Mouse (Mus musculus): Measurements from ENCODE around the gene Wdr4.
A peak's percentile ranks its signal among the peaks of the same experiment; 100 is the strongest.
"Not testable (repeated sequence)": the region's sequence is repeated elsewhere in the genome, so short reads cannot be mapped to it uniquely, and the experiment has no call there.

Gene Wdr4

GRCm38 (mm10) chr17:31535871-31536629 is 16.3 kb upstream of the Wdr4 start:
- no peak for DNase-seq (ENCODE audit: low spot score)

- no peak for DNase-seq (ENCODE audit: low spot score)
Measured at GRCm38 (mm10) chr17:31535358-31535757, 15.6 kb upstream of the Wdr4 start.

GRCm38 (mm10) chr17:31532331-31532730 is 12.6 kb upstream of the Wdr4 start:
- not testable (repeated sequence) for DNase-seq (ENCODE audit: low spot score)

GRCm38 (mm10) chr17:31531441-31532158 is 11.8 kb upstream of the Wdr4 start:
- DNase-seq (ENCODE audit: low spot score): no peak

- DNase-seq (ENCODE audit: low spot score): no peak
Measured at GRCm38 (mm10) chr17:31529314-31529713, 9.5 kb upstream of the Wdr4 start.

- no peak for DNase-seq (ENCODE audit: low spot score)
Measured at GRCm38 (mm10) chr17:31525816-31526215, 6.0 kb upstream of the Wdr4 start.

- no peak for DNase-seq (ENCODE audit: low spot score)
Measured at GRCm38 (mm10) chr17:31525114-31525513, 5.3 kb upstream of the Wdr4 start.

- no peak for DNase-seq (ENCODE audit: low spot score)
Measured at GRCm38 (mm10) chr17:31521948-31522347, 2.2 kb upstream of the Wdr4 start.

- DNase-seq (ENCODE audit: low spot score): no peak
Measured at GRCm38 (mm10) chr17:31520895-31521294, 1.1 kb upstream of the Wdr4 start.

GRCm38 (mm10) chr17:31519344-31519945 is 335 bp downstream of the Wdr4 start:
- no peak for DNase-seq (ENCODE audit: low spot score)

GRCm38 (mm10) chr17:31514696-31515095 is 5.1 kb downstream of the Wdr4 start:
- no peak for DNase-seq (ENCODE audit: low spot score)

GRCm38 (mm10) chr17:31512593-31512992 is 7.2 kb downstream of the Wdr4 start:
- no peak for DNase-seq (ENCODE audit: low spot score)

- peak; percentile 89 for DNase-seq (ENCODE audit: low spot score)
Measured at GRCm38 (mm10) chr17:31511792-31512495, 7.8 kb downstream of the Wdr4 start.

- DNase-seq (ENCODE audit: low spot score): no peak
Measured at GRCm38 (mm10) chr17:31510944-31511343, 8.8 kb downstream of the Wdr4 start.

GRCm38 (mm10) chr17:31506282-31506681 is 13.5 kb downstream of the Wdr4 start:
- DNase-seq (ENCODE audit: low spot score): no peak

GRCm38 (mm10) chr17:31505013-31505412 is 14.8 kb downstream of the Wdr4 start:
- no peak for DNase-seq (ENCODE audit: low spot score)

GRCm38 (mm10) chr17:31503936-31504335 is 15.8 kb downstream of the Wdr4 start:
- DNase-seq (ENCODE audit: low spot score): no peak

GRCm38 (mm10) chr17:31503337-31503736 is 16.4 kb downstream of the Wdr4 start:
- DNase-seq (ENCODE audit: low spot score): no peak

- no peak for DNase-seq (ENCODE audit: low spot score)
Measured at GRCm38 (mm10) chr17:31502261-31502927, 17.4 kb downstream of the Wdr4 start.

- DNase-seq (ENCODE audit: low spot score): no peak
Measured at GRCm38 (mm10) chr17:31500908-31501307, 18.9 kb downstream of the Wdr4 start.

GRCm38 (mm10) chr17:31500416-31500815 is 19.4 kb downstream of the Wdr4 start:
- no peak for DNase-seq (ENCODE audit: low spot score)

GRCm38 (mm10) chr17:31499725-31500124 is 20.1 kb downstream of the Wdr4 start:
- no peak for DNase-seq (ENCODE audit: low spot score)

Data from T-cell, adult 2 months (primary cell).